Comparison of ENCODE assay signal across 8 mouse cellular contexts in the genomic region with DNA sequence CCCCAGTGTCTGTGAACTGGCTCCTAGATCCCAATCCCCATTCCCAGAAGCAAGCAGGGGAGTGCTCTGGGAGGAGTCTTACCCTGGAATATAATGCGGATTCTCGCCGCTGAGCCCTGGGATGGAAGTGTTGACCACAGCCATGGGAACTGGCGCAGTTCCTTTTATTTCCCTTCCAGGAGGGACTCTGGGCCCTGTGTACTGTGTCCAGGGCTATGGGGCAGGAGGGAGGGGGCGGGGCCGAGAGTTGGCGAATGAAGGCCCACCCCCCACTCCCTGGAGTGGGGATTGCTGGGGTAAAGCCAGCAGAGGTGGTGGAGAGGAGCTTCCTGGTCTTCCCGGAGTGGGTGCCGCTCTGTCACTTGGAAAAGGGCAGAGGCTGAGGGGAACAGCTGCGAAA. TPM values are rescaled to one million over a fixed set of nuclear protein-coding genes. Genes with fewer than 3 reads are reported as not detected.
DNase-seq lines count a peak whose midpoint lies in the region; ATAC-seq and TF ChIP-seq lines count a peak whose summit lies in the region.

A gene (minus strand): TSS at position 189 of the 400 bp plus-strand sequence.

- ATAC-seq in embryonic facial prominence, embryonic 12.5 days (ENCODE audit: insufficient number of reproducible peaks, insufficient read depth, low FRiP score, low TSS enrichment): no peak
- peak; percentile 48; the same call in 1 of the 2 replicates for ATAC-seq in hindbrain, postnatal 0 days
- ATAC-seq in midbrain, embryonic 15.5 days (replicated peaks): peak; percentile 15; the same call in 1 of the 2 replicates

- peak; percentile 97 for DNase-seq in heart, adult 11 months
- no peak for DNase-seq in heart, postnatal 25 days (ENCODE audit: low spot score)
- peak; percentile 43 for DNase-seq in hindbrain, postnatal 0 days (ENCODE audit: low spot score)
- no peak for DNase-seq in layer of hippocampus, adult 8-10 months (ENCODE audit: low spot score in 2 of 2)
- DNase-seq in left cerebral cortex, adult 8-10 months (ENCODE audit: low spot score in 2 of 2): no peak
- DNase-seq in urinary bladder, postnatal 25 days (ENCODE audit: low spot score): no peak

- H3K9ac ChIP-seq in embryonic facial prominence, embryonic 12.5 days: peak within 1 kb of the TSS; percentile 27; the same call in 1 of the 2 replicates
- no peak within 1 kb of the TSS; the same call in 1 of the 2 replicates for H3K9ac ChIP-seq in hindbrain, postnatal 0 days (replicated peaks; ENCODE audit: low read length)
- H3K9ac ChIP-seq in midbrain, embryonic 15.5 days: peak within 1 kb of the TSS; percentile 8; the same call in 1 of the 2 replicates

- H3K27me3 ChIP-seq in embryonic facial prominence, embryonic 12.5 days: peaks cover 63% of the 10 kb centered on the region
- H3K27me3 ChIP-seq in hindbrain, postnatal 0 days (ENCODE audit: insufficient read depth, low read length): no peaks in the 10 kb centered on the region
- peaks cover 18% of the 10 kb centered on the region for H3K27me3 ChIP-seq in midbrain, embryonic 15.5 days (replicated peaks)

- intact Hi-C loops in heart, postnatal 25 days (cut with DNase I): no loop called here

- H3K4me3 ChIP-seq in embryonic facial prominence, embryonic 12.5 days: no peak within 1 kb of the TSS
- H3K4me3 ChIP-seq in hindbrain, postnatal 0 days (ENCODE audit: low read length): no peak within 1 kb of the TSS
- no peak within 1 kb of the TSS for H3K4me3 ChIP-seq in midbrain, embryonic 15.5 days

- H3K9me3 ChIP-seq in embryonic facial prominence, embryonic 12.5 days: no peaks in the 10 kb centered on the region
- H3K9me3 ChIP-seq in hindbrain, postnatal 0 days (ENCODE audit: low read length): no peaks in the 10 kb centered on the region
- no peaks in the 10 kb centered on the region for H3K9me3 ChIP-seq in midbrain, embryonic 15.5 days

- H3K4me2 ChIP-seq in embryonic facial prominence, embryonic 12.5 days (replicated peaks): peak within 1 kb of the TSS; percentile 22; the same call in 1 of the 2 replicates
- peak within 1 kb of the TSS; percentile 23; the same call in 1 of the 2 replicates for H3K4me2 ChIP-seq in hindbrain, postnatal 0 days (ENCODE audit: low read depth, low read length)
- peak within 1 kb of the TSS; percentile 9; the same call in 1 of the 2 replicates for H3K4me2 ChIP-seq in midbrain, embryonic 15.5 days

- no peak within 1 kb of the TSS for H3K27ac ChIP-seq in embryonic facial prominence, embryonic 12.5 days
- H3K27ac ChIP-seq in hindbrain, postnatal 0 days: peak within 1 kb of the TSS; percentile 36; the same call in 1 of the 2 replicates
- peak within 1 kb of the TSS; percentile 34 for H3K27ac ChIP-seq in midbrain, embryonic 15.5 days

- H3K36me3 ChIP-seq in embryonic facial prominence, embryonic 12.5 days: peaks cover 27% of the 10 kb centered on the region
- H3K36me3 ChIP-seq in hindbrain, postnatal 0 days (ENCODE audit: insufficient read depth, low read length): peaks cover 33% of the 10 kb centered on the region
- H3K36me3 ChIP-seq in midbrain, embryonic 15.5 days (replicated peaks): peaks cover 27% of the 10 kb centered on the region

- peaks cover 26% of the 10 kb centered on the region for H3K4me1 ChIP-seq in embryonic facial prominence, embryonic 12.5 days
- H3K4me1 ChIP-seq in hindbrain, postnatal 0 days (ENCODE audit: insufficient read depth, low read length): no peaks in the 10 kb centered on the region
- peaks cover 14% of the 10 kb centered on the region for H3K4me1 ChIP-seq in midbrain, embryonic 15.5 days

- WGBS in embryonic facial prominence, embryonic 12.5 days: 8% methylated on average over 10 of the region's 10 CpGs
- WGBS in hindbrain, postnatal 0 days: 12% methylated on average over 10 of the region's 10 CpGs
- WGBS in midbrain, embryonic 15.5 days: 6% methylated on average over 10 of the region's 10 CpGs

- no peak for TF ChIP-seq CTCF in hindbrain, postnatal 0 days (IDR thresholded peaks at IDR 0.05; ENCODE audit: low read depth)

RNA-seq across cellular contexts. Expression of the gene that starts here (rescaled TPM):
- not detected for total RNA-seq in heart, postnatal 25 days (2021)
- 0.27 TPM in 1 of 2 replicates, not detected in the other for polyA plus RNA-seq in embryonic facial prominence, embryonic 12.5 days (2016; fragmentation: Nextera tagmentation; extraction: Ambion mirVana)
- total RNA-seq in hindbrain, postnatal 0 days (2014; rRNA removed): 0.61 and 1.4 TPM in 2 replicates
- 1.6 TPM in 2 replicates for polyA plus RNA-seq in hindbrain, postnatal 0 days (2015; fragmentation: Nextera tagmentation; extraction: Ambion mirVana)
- polyA plus RNA-seq in midbrain, embryonic 15.5 days (2015; fragmentation: Nextera tagmentation; extraction: Ambion mirVana): 0.52 and 1.7 TPM in 2 replicates
- 1 to 10 TPM in 2 of 4 experiments, under 1 TPM in 2; 0.31 to 3.7 (median 1.3) TPM for total RNA-seq in layer of hippocampus, adult 8-10 months (2022)
- 1 to 10 TPM; 1.3 to 1.9 (median 1.4) TPM for total RNA-seq in left cerebral cortex, adult 8-10 months (2022)

Comparison
In these comparisons a context has a peak if more than half of its experiments do, and no peak if none do; other contexts are left out.
1. DNase-seq: peak in heart, adult 11 months (single experiment) and hindbrain, postnatal 0 days (single experiment); none in heart, postnatal 25 days (single experiment), layer of hippocampus, adult 8-10 months (0 of 2), left cerebral cortex, adult 8-10 months (0 of 2) and urinary bladder, postnatal 25 days (single experiment).
2. Peak in every context shown above with its lines, with median percentiles within 50 percentile points of each other: H3K4me2 ChIP-seq.